Mouse (Mus musculus) ovary, postnatal 14 days (tissue): ENCODE data around the gene Zfp704.

Source experiments
- DNase-seq: peaks from one replicate; pipeline ENCODE4 v3.0.0; 2022; ENCODE audit warnings: low spot score

The Zfp704 gene

GRCm38 (mm10) chr3:9557778-9558560, 51.9 kb downstream of the Zfp704 start:
- DNase-seq, result no peak

GRCm38 (mm10) chr3:9556137-9556536, 53.7 kb downstream of the Zfp704 start:
- DNase-seq, result no peak

- DNase-seq, result no peak
Observed at GRCm38 (mm10) chr3:9554916-9555315, 55.0 kb downstream of the Zfp704 start.

- DNase-seq, result no peak
Observed at GRCm38 (mm10) chr3:9552332-9552731, 57.6 kb downstream of the Zfp704 start.

- no peak for DNase-seq
Observed at GRCm38 (mm10) chr3:9550930-9551329, 59.0 kb downstream of the Zfp704 start.

GRCm38 (mm10) chr3:9549815-9550214, 60.1 kb downstream of the Zfp704 start:
- DNase-seq, result no peak

- DNase-seq, result no peak
Observed at GRCm38 (mm10) chr3:9548188-9548587, 61.7 kb downstream of the Zfp704 start.

GRCm38 (mm10) chr3:9546882-9547620, 62.8 kb downstream of the Zfp704 start:
- no peak for DNase-seq

GRCm38 (mm10) chr3:9544421-9544820, 65.5 kb downstream of the Zfp704 start:
- no peak for DNase-seq

GRCm38 (mm10) chr3:9543916-9544315, 66.0 kb downstream of the Zfp704 start:
- DNase-seq, result no peak

GRCm38 (mm10) chr3:9543463-9543862, 66.4 kb downstream of the Zfp704 start:
- DNase-seq, result no peak

- no peak for DNase-seq
Observed at GRCm38 (mm10) chr3:9541561-9541960, 68.3 kb downstream of the Zfp704 start.

GRCm38 (mm10) chr3:9538510-9538909, 71.4 kb downstream of the Zfp704 start:
- no peak for DNase-seq

- DNase-seq, result no peak
Observed at GRCm38 (mm10) chr3:9537889-9538288, 72.0 kb downstream of the Zfp704 start.

- DNase-seq, result peak; percentile 25
Observed at GRCm38 (mm10) chr3:9530097-9530780, 79.6 kb downstream of the Zfp704 start.

GRCm38 (mm10) chr3:9524429-9524828, 85.5 kb downstream of the Zfp704 start:
- DNase-seq, result no peak

GRCm38 (mm10) chr3:9523081-9523932, 86.6 kb downstream of the Zfp704 start:
- DNase-seq, result no peak

GRCm38 (mm10) chr3:9522009-9522408, 87.9 kb downstream of the Zfp704 start:
- DNase-seq, result no peak

- DNase-seq, result no peak
Observed at GRCm38 (mm10) chr3:9520728-9521054, 89.2 kb downstream of the Zfp704 start.

- peak; percentile 63 for DNase-seq
Observed at GRCm38 (mm10) chr3:9520051-9520727, 89.7 kb downstream of the Zfp704 start.

GRCm38 (mm10) chr3:9519491-9519890, 90.4 kb downstream of the Zfp704 start:
- DNase-seq, result no peak
